9 mouse cellular contexts compared by ENCODE assay signal in the genomic region with DNA sequence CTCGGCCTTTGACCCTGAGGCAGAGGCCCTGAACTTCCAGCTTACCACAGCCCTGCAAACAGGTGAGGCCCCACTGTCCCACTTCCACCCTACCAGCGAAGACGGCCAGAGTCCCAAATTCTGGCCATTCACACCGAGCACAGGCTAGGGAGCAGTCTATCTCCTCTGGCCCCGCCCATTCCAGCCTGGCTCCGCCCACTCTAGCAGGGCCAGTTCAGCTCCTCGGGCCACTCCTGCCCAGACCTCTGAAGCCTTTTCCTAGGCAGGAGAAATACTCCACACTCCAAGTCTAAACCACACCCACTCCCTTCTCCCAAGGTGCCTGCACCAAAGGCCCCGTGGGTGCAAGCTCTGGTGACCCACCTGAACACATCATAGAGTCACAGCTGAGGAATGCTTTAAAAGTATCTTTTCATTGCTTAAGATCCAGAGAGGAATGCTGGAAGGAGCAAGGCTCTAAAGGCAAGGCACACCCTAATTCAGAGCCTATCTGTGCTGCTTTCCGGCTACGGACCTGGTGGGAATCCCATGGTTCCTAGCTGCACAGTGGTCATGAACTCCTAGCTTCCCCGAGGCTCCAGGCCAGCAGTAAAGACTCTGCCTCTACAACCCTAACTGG. TPM values are rescaled to one million over a fixed set of nuclear protein-coding genes. Genes with fewer than 3 reads are reported as not detected.
A peak's percentile ranks its signal among the peaks of the same experiment; 100 is the strongest.
DNase-seq lines count a peak whose midpoint lies in the region; ATAC-seq and TF ChIP-seq lines count a peak whose summit lies in the region.
"Had no signal": no experiment of that assay in that cellular context is flagged by ENCODE, and none has a peak within 500 bp of the region (broad histone marks: within the 10 kb centered on the region; RNA-seq: fewer than 3 reads in every experiment).

No protein-coding gene starts in this region.

- peak overlapping the region; percentile 65 for H3K4me2 ChIP-seq in CH12.LX (ENCODE audit: insufficient read depth, low read depth, poor library complexity, severe bottlenecking)
- H3K4me2 ChIP-seq in intestine, embryonic 16.5 days (ENCODE audit: low read depth, low read length): peak overlapping the region; percentile 21; the same call in 1 of the 2 replicates
- H3K4me2 ChIP-seq in lung, embryonic 14.5 days: no peak overlapping the region
- H3K4me2 ChIP-seq in forebrain, postnatal 0 days (ENCODE audit: low read depth): no peak overlapping the region
- H3K4me2 ChIP-seq in hindbrain, postnatal 0 days (ENCODE audit: low read depth, low read length): no peak overlapping the region
- H3K4me2 ChIP-seq: hindbrain, embryonic 15.5 days; neural tube, embryonic 13.5 days had no signal

- H3K79me2 ChIP-seq in CH12.LX (replicated peaks; ENCODE audit: control insufficient read depth, extremely low read depth, insufficient read depth, poor library complexity, severe bottlenecking): peaks cover 5% of the 10 kb centered on the region

- H3K9me3 ChIP-seq in CH12.LX (replicated peaks; ENCODE audit: low read length) (no peaks in the 10 kb centered on the region), ES-E14 (ENCODE audit: control insufficient read depth, insufficient read depth, low read depth, low read length) (no peaks in the 10 kb centered on the region)
- H3K9me3 ChIP-seq in intestine, embryonic 16.5 days (ENCODE audit: control insufficient read depth, low read length): no peaks in the 10 kb centered on the region
- no peaks in the 10 kb centered on the region for H3K9me3 ChIP-seq in lung, embryonic 14.5 days (ENCODE audit: low read depth, low read length)
- no peaks in the 10 kb centered on the region for H3K9me3 ChIP-seq in forebrain, postnatal 0 days (ENCODE audit: low read length)
- H3K9me3 ChIP-seq in hindbrain, postnatal 0 days (ENCODE audit: low read length): no peaks in the 10 kb centered on the region
- H3K9me3 ChIP-seq: hindbrain, embryonic 15.5 days; neural tube, embryonic 13.5 days had no signal

- TF ChIP-seq EP300 in CH12.LX (IDR thresholded peaks at IDR 0.05; ENCODE audit: low read length): no peak

- peak overlapping the region; percentile 85 for H3K27ac ChIP-seq in CH12.LX (ENCODE audit: insufficient read depth, low read depth)
- H3K27ac ChIP-seq in ES-E14 (ENCODE audit: insufficient read depth, low read depth, low read length, poor library complexity, severe bottlenecking): peak overlapping the region; percentile 71; the same call in 1 of the 2 replicates
- peak overlapping the region; percentile 67 for H3K27ac ChIP-seq in intestine, embryonic 16.5 days (ENCODE audit: low read length)
- peak overlapping the region; percentile 65 for H3K27ac ChIP-seq in lung, embryonic 14.5 days (ENCODE audit: low read depth)
- no peak overlapping the region for H3K27ac ChIP-seq in forebrain, postnatal 0 days (ENCODE audit: low read depth, low read length)
- H3K27ac ChIP-seq in hindbrain, postnatal 0 days: no peak overlapping the region; the same call in 1 of the 2 replicates
- H3K27ac ChIP-seq: hindbrain, embryonic 15.5 days; neural tube, embryonic 13.5 days had no signal

- H3K4me3 ChIP-seq in CH12.LX (replicated peaks in 1 of 3; ENCODE audit: low read depth in 2 of 3, low read length in 2 of 3, poor library complexity in 1 of 3) (peak overlapping the region; percentile 61 to 76 (median 62)), ES-E14 (ENCODE audit: insufficient read depth in 1 of 2, low read depth in 1 of 2, low read length in 2 of 2, poor library complexity in 1 of 2, severe bottlenecking in 1 of 2) (peak overlapping the region; percentile 3 to 16; a peak in 3 of 4 replicates)
- H3K4me3 ChIP-seq in intestine, embryonic 16.5 days (ENCODE audit: low read length): no peak overlapping the region
- no peak overlapping the region for H3K4me3 ChIP-seq in lung, embryonic 14.5 days (ENCODE audit: low read depth, low read length)
- no peak overlapping the region for H3K4me3 ChIP-seq in forebrain, postnatal 0 days (ENCODE audit: low read depth, low read length)
- H3K4me3 ChIP-seq in hindbrain, postnatal 0 days (ENCODE audit: low read length): no peak overlapping the region
- H3K4me3 ChIP-seq: hindbrain, embryonic 15.5 days; neural tube, embryonic 13.5 days had no signal

- no peaks in the 10 kb centered on the region for H3K27me3 ChIP-seq in CH12.LX (replicated peaks)
- no peaks in the 10 kb centered on the region for H3K27me3 ChIP-seq in intestine, embryonic 16.5 days (replicated peaks; ENCODE audit: control insufficient read depth, insufficient read depth, low read length)
- H3K27me3 ChIP-seq in lung, embryonic 14.5 days (ENCODE audit: insufficient read depth, low read length): no peaks in the 10 kb centered on the region
- peaks cover 4% of the 10 kb centered on the region; the same call in 1 of the 2 replicates for H3K27me3 ChIP-seq in forebrain, postnatal 0 days (ENCODE audit: insufficient read depth, low read length)
- peaks cover 8% of the 10 kb centered on the region for H3K27me3 ChIP-seq in hindbrain, postnatal 0 days (ENCODE audit: insufficient read depth, low read length)

- no peak for TF ChIP-seq RAD21 in CH12.LX (IDR thresholded peaks at IDR 0.05; ENCODE audit: low read depth, low read length)

- ATAC-seq in intestine, embryonic 16.5 days: peak; percentile 77
- ATAC-seq in lung, embryonic 14.5 days (ENCODE audit: insufficient read depth): peak; percentile 32; the same call in 1 of the 2 replicates
- ATAC-seq in forebrain, postnatal 0 days: no peak
- no peak for ATAC-seq in hindbrain, postnatal 0 days

- H3K36me3 ChIP-seq in CH12.LX (replicated peaks in 1 of 2; ENCODE audit: control insufficient read depth in 1 of 2, insufficient read depth in 1 of 2, low read length in 1 of 2) (peaks cover 12 to 56% of the 10 kb centered on the region in 2 experiments), ES-E14 (ENCODE audit: control insufficient read depth, insufficient read depth, low read length, poor library complexity, severe bottlenecking) (no peaks in the 10 kb centered on the region)
- H3K36me3 ChIP-seq in intestine, embryonic 16.5 days (ENCODE audit: control insufficient read depth, insufficient read depth, low read length): no peaks in the 10 kb centered on the region
- H3K36me3 ChIP-seq in lung, embryonic 14.5 days (ENCODE audit: insufficient read depth): no peaks in the 10 kb centered on the region
- H3K36me3 ChIP-seq in forebrain, postnatal 0 days (ENCODE audit: insufficient read depth): no peaks in the 10 kb centered on the region
- no peaks in the 10 kb centered on the region for H3K36me3 ChIP-seq in hindbrain, postnatal 0 days (ENCODE audit: insufficient read depth, low read length)
- H3K36me3 ChIP-seq: hindbrain, embryonic 15.5 days; neural tube, embryonic 13.5 days had no signal

- peak; percentile 45; the same call in 1 of the 2 replicates for TF ChIP-seq POLR2A in CH12.LX (IDR thresholded peaks at IDR 0.05; ENCODE audit: low read depth, low read length)

- dilution Hi-C loops in CH12.LX (cut with MboI; ENCODE audit: extremely low pct_ligation_motif_present, extremely low pct_unique_long_range_greater_than_20kb, low sequenced_read_pairs): no loop called here

- no peak for TF ChIP-seq CTCF in CH12.LX (conservative IDR thresholded peaks at IDR 0.05 in 1 of 2, IDR thresholded peaks at IDR 0.05 in 1 of 2; ENCODE audit: low read depth in 2 of 2, low read length in 2 of 2)
- no peak for TF ChIP-seq CTCF in lung, embryonic 14.5 days (IDR thresholded peaks at IDR 0.05; ENCODE audit: low read depth)
- no peak for TF ChIP-seq CTCF in forebrain, postnatal 0 days (IDR thresholded peaks at IDR 0.05; ENCODE audit: low read depth)
- no peak for TF ChIP-seq CTCF in hindbrain, postnatal 0 days (IDR thresholded peaks at IDR 0.05; ENCODE audit: low read depth)

- WGBS in intestine, embryonic 16.5 days: 30% methylated on average over 11 of the region's 11 CpGs
- WGBS in lung, embryonic 14.5 days: 33% methylated on average over 11 of the region's 11 CpGs
- WGBS in forebrain, postnatal 0 days: 41% methylated on average over 11 of the region's 11 CpGs
- WGBS in hindbrain, postnatal 0 days: 39% methylated on average over 11 of the region's 11 CpGs

- DNase-seq in CH12.LX (ENCODE audit: extremely low read depth) (no peak), ES-E14 (ENCODE audit: low read depth, low spot score) (peak; percentile 64)
- peak; percentile 59 for DNase-seq in lung, embryonic 14.5 days
- DNase-seq in right cerebral cortex, postnatal 25 days: no peak
- DNase-seq in forebrain, postnatal 0 days: no peak
- DNase-seq in hindbrain, postnatal 0 days (ENCODE audit: low spot score): no peak

- peak overlapping the region; percentile 49 for H3K9ac ChIP-seq in CH12.LX (ENCODE audit: insufficient read depth, low read depth)
- peak overlapping the region; percentile 42; the same call in 1 of the 2 replicates for H3K9ac ChIP-seq in ES-E14 (ENCODE audit: insufficient read depth, low read depth, low read length, poor library complexity, severe bottlenecking)
- peak overlapping the region; percentile 46; the same call in 1 of the 2 replicates for H3K9ac ChIP-seq in intestine, embryonic 16.5 days (ENCODE audit: low read depth, low read length)
- H3K9ac ChIP-seq in lung, embryonic 14.5 days: no peak overlapping the region
- H3K9ac ChIP-seq in forebrain, postnatal 0 days: no peak overlapping the region
- no peak overlapping the region for H3K9ac ChIP-seq in hindbrain, postnatal 0 days (replicated peaks; ENCODE audit: low read length)
- H3K9ac ChIP-seq: hindbrain, embryonic 15.5 days; neural tube, embryonic 13.5 days had no signal

- in situ Hi-C loops in CH12.LX (cut with MboI; ENCODE audit: low pct_ligation_motif_present, low pct_unique_long_range_greater_than_20kb, low sequenced_read_pairs): loop anchor here (25.0 kb wide), 1 partner anchor 391 kb away; no protein-coding TSS in a partner anchor
- in situ Hi-C loops in ES-E14 (cut with MboI; ENCODE audit: low sequenced_read_pairs in 2 of 2, unreplicated experiment in 2 of 2): no loop called here

- H3K4me1 ChIP-seq in CH12.LX (ENCODE audit: control insufficient read depth in 1 of 2, insufficient read depth in 2 of 2) (peaks cover 27 to 75% of the 10 kb centered on the region in 2 experiments), ES-E14 (ENCODE audit: control insufficient read depth in 2 of 2, insufficient read depth in 2 of 2, low read length in 2 of 2, poor library complexity in 1 of 2) (peaks cover 14 to 32% of the 10 kb centered on the region in 2 experiments)
- peaks cover 41% of the 10 kb centered on the region for H3K4me1 ChIP-seq in intestine, embryonic 16.5 days (ENCODE audit: control insufficient read depth, insufficient read depth, low read length)
- H3K4me1 ChIP-seq in lung, embryonic 14.5 days (ENCODE audit: insufficient read depth): peaks cover 14% of the 10 kb centered on the region
- H3K4me1 ChIP-seq in forebrain, postnatal 0 days (ENCODE audit: insufficient read depth): no peaks in the 10 kb centered on the region
- H3K4me1 ChIP-seq in hindbrain, postnatal 0 days (ENCODE audit: insufficient read depth, low read length): 0 out of 2 replicates have a peak, but pooled peaks cover 9% of the 10 kb centered on the region

RNA-seq across cellular contexts. Expression of a gene that starts 16.3 kb away (rescaled TPM):
- 45.1 and 64.4 TPM in 2 replicates for total RNA-seq in CH12.LX (2012; rRNA removed)
- total RNA-seq in CH12.LX (2014; rRNA removed): 87.8 and 97.4 TPM in 2 replicates
- polyA plus RNA-seq in CH12.LX (2012; ENCODE audit: insufficient read length, low read depth): 204 and 211 TPM in 2 replicates
- 120 and 154 TPM in 2 replicates for total RNA-seq in ES-E14 (2012; rRNA removed)
- polyA plus RNA-seq in intestine, embryonic 16.5 days (2015; fragmentation: Nextera tagmentation; extraction: Ambion mirVana): 374 and 535 TPM in 2 replicates
- 9.1 and 9.5 TPM in 2 replicates for polyA plus RNA-seq in lung, embryonic 14.5 days (2014; fragmentation: Nextera tagmentation; extraction: Ambion mirVana)
- 16.2 and 18.0 TPM in 2 replicates for total RNA-seq in forebrain, postnatal 0 days (2014; rRNA removed)
- polyA plus RNA-seq in forebrain, postnatal 0 days (2015; fragmentation: Nextera tagmentation; extraction: Ambion mirVana): 11.8 and 17.9 TPM in 2 replicates
- 25.3 and 33.3 TPM in 2 replicates for total RNA-seq in hindbrain, postnatal 0 days (2014; rRNA removed)
- polyA plus RNA-seq in hindbrain, postnatal 0 days (2015; fragmentation: Nextera tagmentation; extraction: Ambion mirVana): 28.9 and 29.0 TPM in 2 replicates

Comparison
In these comparisons a context has a peak if more than half of its experiments do, and no peak if none do; other contexts are left out.
1. DNase-seq: peak in ES-E14 (single experiment) and lung, embryonic 14.5 days (single experiment); none in CH12.LX (single experiment), right cerebral cortex, postnatal 25 days (single experiment), forebrain, postnatal 0 days (single experiment) and hindbrain, postnatal 0 days (single experiment).
2. H3K27ac ChIP-seq: peak in CH12.LX (single experiment), ES-E14 (single experiment), intestine, embryonic 16.5 days (single experiment) and lung, embryonic 14.5 days (single experiment); none in forebrain, postnatal 0 days (single experiment) and hindbrain, postnatal 0 days (single experiment).
3. H3K4me2 ChIP-seq: peak in CH12.LX (single experiment) and intestine, embryonic 16.5 days (single experiment); none in lung, embryonic 14.5 days (single experiment), forebrain, postnatal 0 days (single experiment) and hindbrain, postnatal 0 days (single experiment).
4. H3K4me3 ChIP-seq: peak in CH12.LX (3 of 3) and ES-E14 (2 of 2); none in intestine, embryonic 16.5 days (single experiment), lung, embryonic 14.5 days (single experiment), forebrain, postnatal 0 days (single experiment) and hindbrain, postnatal 0 days (single experiment).
5. H3K9ac ChIP-seq: peak in CH12.LX (single experiment), ES-E14 (single experiment) and intestine, embryonic 16.5 days (single experiment); none in lung, embryonic 14.5 days (single experiment), forebrain, postnatal 0 days (single experiment) and hindbrain, postnatal 0 days (single experiment).
6. ATAC-seq: peak in intestine, embryonic 16.5 days (single experiment) and lung, embryonic 14.5 days (single experiment); none in forebrain, postnatal 0 days (single experiment) and hindbrain, postnatal 0 days (single experiment).